Mouse (Mus musculus) stomach, embryonic 15.5 days (tissue): ENCODE measurements around the gene Prima1. TPM values are rescaled to one million over a fixed set of nuclear protein-coding genes. Genes with fewer than 3 reads are reported as not detected.

Source experiments
- polyA plus RNA-seq: library from polyadenylated mRNA; unstranded; fragments of >200 nt; fragmentation: Nextera tagmentation; extraction: Ambion mirVana; gene quantifications from 2 replicates; pipeline ENCODE4 v1.2.1, GENCODE M21; 2015

Prima1 gene
- polyA plus RNA-seq, 1 experiment from 2014 or later = 1.4 TPM

Other genes starting within 250 kb of the Prima1 start
- gene Fam181a, start 68.8 kb upstream of the Prima1 start, polyA plus RNA-seq = not detected in 2 replicates
- 16.7 and 18.7 TPM in 2 replicates for gene Asb2, start 113.9 kb upstream of the Prima1 start, polyA plus RNA-seq
- gene Otub2, start 146.5 kb upstream of the Prima1 start, polyA plus RNA-seq = 7.3 and 9.2 TPM in 2 replicates
- 0.18 and 0.49 TPM in 2 replicates for gene 9330161L09Rik, start 165.7 kb upstream of the Prima1 start, polyA plus RNA-seq
- gene Ddx24, start 183.7 kb upstream of the Prima1 start, polyA plus RNA-seq = 91.9 and 105 TPM in 2 replicates
- gene Ifi27, start 192.1 kb upstream of the Prima1 start, polyA plus RNA-seq = 46.7 and 53.3 TPM in 2 replicates
- 24.8 and 25.2 TPM in 2 replicates for gene Ifi27l2a, start 201.5 kb upstream of the Prima1 start, polyA plus RNA-seq
- gene Ifi27l2b, start 215.1 kb upstream of the Prima1 start, polyA plus RNA-seq = 7.0 and 7.8 TPM in 2 replicates